Mouse (Mus musculus): ENCODE data around the gene N4bp3. TPM values are rescaled to one million over a fixed set of nuclear protein-coding genes. Genes with fewer than 3 reads are reported as not detected.
"Not testable (repeated sequence)": the region's sequence is repeated elsewhere in the genome, so short reads cannot be mapped to it uniquely, and the experiment has no call there.

N4bp3 gene
- total RNA-seq, 2 experiments from 2014 or later, result 0.89 TPM; not detected in 1

DNA sequence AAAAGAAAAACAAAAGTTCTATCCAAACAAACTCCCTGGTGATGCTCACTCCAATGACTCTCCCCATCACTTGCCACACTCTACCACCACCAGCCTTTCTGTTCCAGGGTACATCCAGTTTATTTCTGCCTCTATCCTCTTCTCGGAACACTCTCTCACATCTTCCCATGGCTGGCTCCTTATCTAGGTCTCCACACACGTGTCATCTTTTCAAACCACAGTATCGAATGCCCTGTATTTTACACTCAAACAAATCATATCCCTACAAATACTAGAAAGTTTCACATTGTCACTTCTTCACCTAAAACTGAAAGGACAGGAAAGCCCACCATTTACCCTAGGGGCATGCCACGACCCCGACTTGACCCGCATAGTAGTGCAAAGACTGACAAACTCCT, 15.5 kb downstream of the N4bp3 start:
- ATAC-seq (replicated peaks; ENCODE audit: low FRiP score, low TSS enrichment, poor library complexity, severe bottlenecking), result peak; percentile 23; the same call in 1 of the 2 replicates

DNA sequence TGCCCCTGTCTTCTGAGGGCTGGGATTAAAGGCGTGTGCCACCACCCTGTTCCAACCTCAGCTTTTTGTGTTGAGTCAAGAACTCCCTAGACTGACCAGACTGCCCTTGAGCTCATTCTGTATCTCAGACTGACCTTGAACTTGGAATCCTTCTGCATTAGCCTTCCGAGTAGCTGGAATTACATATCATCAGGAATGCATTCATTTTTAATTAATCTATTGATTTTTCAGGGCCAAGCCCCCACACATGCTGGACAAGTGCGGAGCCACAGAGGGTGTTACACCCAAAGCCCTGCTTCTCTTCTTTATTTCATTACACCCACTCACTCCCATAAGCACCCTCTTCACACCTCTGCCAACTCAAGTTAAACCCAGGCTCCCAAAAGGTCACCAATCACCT, 16.9 kb downstream of the N4bp3 start:
- no peak for ATAC-seq (replicated peaks; ENCODE audit: low FRiP score, low TSS enrichment, poor library complexity, severe bottlenecking)

DNA sequence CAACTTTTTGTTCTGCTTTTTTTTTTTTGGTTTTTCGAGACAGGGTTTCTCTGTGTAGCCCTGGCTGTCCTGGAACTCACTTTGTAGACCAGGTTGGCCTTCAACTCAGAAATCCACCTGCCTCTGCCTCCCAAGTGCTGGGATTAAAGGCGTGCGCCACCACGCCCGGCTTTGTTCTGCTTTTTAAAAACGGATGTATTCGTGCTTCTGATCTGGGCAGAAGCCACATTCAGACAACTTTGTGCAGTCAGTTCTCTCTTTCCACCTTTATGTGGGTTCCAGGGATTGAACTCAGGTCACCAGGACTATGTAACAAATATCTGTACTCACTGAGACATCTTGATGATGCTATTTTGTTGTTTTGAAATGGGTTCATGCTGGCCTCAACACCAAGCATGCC, 17.4 kb downstream of the N4bp3 start:
- not testable (repeated sequence) for ATAC-seq (replicated peaks; ENCODE audit: low FRiP score, low TSS enrichment, poor library complexity, severe bottlenecking)

DNA sequence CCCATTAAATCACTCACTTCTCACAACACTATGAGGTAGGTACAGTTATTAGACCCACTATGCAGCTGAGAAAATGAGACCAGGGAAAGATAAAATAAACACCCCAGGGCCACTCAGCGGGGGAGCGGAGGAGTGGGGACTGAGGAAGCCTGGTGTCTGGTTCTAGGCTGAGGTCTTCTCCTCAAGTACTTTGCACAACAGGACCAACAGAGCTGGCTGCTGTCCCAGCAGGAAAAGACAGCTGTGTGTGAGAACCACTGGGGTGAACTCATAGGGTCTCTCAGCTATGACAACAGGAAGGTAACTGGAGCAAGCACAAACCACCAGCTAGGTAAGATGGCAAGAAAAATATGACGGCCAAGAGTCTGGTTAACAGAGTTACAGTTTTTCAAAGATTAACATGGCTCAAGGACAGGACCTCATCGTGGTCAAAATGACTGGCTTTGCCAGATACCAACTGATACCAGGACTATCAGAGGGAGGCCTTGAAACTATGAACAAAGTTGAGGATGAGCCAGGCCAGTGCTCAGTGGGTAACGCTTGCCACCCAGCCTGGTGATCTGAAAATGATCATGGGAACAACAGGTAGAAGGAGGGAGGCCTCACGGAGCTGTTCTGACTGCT, 18.4 kb downstream of the N4bp3 start:
- no peak for ATAC-seq (replicated peaks; ENCODE audit: low FRiP score, low TSS enrichment, poor library complexity, severe bottlenecking)

DNA sequence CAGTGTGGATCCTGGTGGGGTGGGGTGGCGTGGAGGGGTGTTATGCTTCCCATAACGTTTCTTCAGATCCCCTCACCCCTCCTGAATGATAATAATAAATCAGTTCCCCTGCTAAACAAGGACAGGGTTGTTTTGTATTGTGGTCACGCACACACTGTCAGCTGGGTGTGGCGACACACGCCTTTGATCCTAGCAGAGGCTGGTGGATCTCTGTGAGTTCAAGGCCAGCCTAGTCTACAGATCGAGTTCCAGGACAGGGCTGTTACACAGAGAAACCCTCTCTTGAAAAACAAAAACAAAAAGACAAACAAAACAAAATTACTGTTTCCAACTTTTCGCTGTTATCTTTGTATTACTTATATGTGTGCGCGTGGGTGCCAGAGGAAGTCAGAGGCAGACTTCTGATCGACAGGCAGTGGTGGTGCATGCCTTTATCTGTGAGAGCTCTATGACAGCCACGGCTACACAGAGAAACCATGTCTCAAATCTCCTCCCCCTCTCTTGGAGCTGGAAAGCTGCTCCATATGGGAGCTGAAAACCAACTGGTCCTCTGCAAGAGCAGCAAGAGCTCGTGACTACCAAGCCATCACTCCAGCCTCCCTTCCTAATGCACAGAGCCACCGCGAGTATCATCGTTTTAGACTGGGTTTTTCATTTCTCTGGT, 20.9 kb downstream of the N4bp3 start:
- ATAC-seq (replicated peaks; ENCODE audit: low FRiP score, low TSS enrichment, poor library complexity, severe bottlenecking), result no peak

DNA sequence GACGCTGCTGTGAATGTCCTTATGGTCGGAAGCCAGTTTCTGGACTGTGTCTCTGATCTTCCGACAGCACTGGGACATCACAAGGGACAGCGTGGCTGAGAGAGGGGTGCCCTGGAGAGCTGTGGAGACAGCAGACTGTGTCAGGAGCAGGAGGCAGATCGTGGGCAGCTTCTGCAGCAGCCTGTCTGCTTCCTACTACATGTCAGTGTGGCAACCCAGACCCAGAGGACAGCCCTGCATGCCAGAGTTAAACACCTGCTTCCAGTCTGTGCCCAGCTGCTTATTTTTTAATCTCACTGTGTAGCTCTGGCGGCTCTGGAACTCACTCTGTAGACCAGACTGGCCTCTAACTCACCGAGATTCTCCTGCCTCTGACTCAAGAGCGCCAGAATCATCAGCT, 22.7 kb downstream of the N4bp3 start:
- ATAC-seq (replicated peaks; ENCODE audit: low FRiP score, low TSS enrichment, poor library complexity, severe bottlenecking), result no peak

DNA sequence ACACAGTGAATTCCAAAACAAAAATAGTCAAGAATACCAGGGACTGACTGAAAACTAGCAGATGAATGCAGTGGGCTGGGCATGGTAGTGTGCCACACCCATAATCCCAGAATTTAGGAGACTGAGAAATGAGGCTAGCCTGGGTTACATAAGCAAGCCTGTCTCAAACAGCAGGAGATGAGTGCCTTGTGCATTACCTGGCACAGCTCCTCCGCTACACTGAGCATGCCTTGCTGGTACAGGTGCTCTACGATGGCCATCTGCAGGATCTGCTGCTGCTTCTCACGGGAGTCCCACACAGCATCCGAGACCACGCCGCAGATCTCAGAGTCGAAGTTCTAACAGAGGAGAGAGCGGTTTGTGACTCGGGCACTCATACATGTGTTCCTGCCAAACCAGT, 23.2 kb downstream of the N4bp3 start:
- no peak for ATAC-seq (replicated peaks; ENCODE audit: low FRiP score, low TSS enrichment, poor library complexity, severe bottlenecking)

DNA sequence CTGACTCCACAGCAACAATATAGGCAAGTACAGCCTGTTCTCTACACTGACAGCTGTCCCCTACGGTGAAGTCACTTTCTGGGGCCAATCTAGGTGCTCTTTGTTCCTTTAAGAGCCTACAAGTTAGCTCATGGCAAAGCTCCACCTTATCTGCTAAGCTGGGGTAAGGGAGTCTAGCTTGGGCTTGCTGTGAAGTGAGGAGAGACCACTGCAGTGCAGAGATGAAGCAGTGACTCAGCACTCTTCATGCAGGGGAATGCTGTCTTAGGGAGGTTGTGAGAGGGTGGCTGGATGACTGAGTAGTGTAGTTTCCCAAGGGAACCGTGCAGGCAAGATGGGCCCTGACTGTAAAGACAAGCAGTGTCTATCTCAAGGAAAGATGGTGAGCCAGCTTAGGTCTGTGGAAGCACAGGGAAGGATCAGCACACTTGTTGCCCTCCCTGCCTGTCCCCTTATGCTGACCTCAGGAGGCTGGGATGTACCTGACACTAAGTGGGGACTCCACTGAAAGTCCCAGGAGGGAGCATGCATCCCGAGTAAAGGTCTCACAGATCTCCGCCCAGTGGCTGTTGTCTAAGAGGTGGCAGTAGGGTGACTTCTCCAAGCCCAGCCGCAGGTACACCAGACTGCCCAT, 25.3 kb downstream of the N4bp3 start:
- peak; percentile 72 for ATAC-seq (replicated peaks; ENCODE audit: low FRiP score, low TSS enrichment, poor library complexity, severe bottlenecking)

DNA sequence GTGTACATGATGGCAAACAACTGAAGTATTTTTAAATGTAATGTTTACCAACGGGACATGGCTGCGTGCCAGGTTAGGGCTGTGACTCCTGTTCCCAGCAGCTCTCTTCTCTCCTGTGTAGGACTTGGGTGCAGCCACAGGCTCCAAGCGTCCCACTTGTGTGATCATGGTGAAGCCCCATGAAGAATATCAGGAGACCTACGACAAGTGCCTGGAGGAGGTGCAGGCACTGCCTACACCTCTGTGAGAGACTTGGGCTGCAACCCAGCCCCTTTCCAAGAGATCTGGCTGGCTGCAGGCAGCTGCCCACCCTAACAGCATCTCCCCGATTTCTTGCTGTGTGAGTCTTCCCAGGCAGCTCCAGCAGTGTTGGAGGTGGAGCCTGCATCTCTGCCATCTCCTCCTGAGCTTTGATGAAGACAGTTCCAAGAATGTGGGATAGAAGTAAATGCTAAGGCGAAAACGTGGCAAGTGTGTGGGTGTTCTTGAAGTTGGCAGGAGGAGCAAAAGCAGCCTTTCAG, 27.6 kb downstream of the N4bp3 start:
- no peak for ATAC-seq (replicated peaks; ENCODE audit: low FRiP score, low TSS enrichment, poor library complexity, severe bottlenecking)

DNA sequence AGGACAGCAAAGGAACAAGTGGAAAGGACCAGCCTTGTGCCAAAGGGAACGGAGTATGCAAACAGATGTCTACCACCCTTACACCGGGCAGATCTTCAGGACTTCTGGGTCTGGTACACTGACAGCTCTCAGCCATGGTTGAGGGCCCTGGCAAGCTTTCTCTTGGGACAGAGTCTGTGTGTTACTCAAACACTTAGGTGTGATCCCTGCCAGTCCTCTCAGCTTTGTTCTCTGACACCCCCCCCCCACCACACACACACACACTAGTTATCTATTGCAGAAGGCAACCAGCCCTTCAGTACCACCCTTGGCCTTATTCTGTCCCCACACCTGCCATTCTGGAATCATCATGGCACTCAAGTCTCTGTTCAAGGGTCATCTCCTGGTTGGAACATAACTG, 28.9 kb downstream of the N4bp3 start:
- ATAC-seq (replicated peaks; ENCODE audit: low FRiP score, low TSS enrichment, poor library complexity, severe bottlenecking), result no peak

DNA sequence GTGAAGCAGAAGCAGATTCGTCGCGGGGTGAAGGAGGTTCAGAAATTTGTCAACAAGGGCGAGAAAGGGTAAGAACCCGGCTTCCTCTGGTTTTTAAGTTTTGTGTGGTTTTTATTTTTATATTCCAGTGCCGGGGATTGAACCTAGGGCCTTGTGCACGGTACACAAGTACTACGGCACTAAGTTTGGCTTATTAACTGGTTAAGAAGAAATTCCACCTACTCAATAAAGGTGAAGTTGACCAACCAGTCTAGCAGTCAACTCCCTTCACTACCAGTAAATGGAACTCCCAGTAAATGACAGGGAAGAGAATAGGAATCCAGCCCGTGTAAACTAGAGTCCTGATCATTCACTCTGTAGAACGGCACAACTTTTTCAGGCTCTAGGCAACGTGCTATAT, 30.6 kb downstream of the N4bp3 start:
- ATAC-seq (replicated peaks; ENCODE audit: low FRiP score, low TSS enrichment, poor library complexity, severe bottlenecking), result no peak

DNA sequence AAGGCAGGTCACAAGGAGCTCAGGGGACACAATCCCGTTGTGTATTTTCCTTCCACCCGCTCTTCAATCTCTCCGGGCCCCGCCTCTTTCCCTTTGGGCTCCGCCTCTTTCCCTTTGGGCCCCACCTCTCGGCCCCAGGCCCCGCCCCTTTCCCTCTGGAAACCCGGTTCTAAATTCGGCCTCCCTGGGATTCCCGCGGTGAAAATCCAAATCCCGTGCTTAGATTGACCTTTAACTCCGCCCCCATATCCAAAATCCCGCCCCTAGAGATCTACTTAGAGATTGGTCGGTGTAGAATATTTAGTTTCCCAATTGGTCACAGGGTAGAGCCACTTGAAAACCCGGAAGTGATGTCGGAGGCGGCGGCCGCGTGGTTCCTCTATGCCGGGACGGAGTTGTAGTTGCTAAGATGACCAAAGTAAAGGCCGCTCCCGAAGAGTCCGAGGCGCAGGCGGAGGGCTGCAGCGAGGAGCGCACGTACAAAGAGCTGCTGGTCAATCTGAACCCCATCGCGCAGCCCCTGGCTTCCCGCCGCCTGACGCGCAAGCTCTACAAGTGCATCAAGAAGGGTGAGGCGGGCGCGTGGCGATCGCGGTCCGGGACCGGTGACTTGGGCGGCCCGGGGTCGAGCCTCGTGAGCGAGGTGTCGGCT, 31.1 kb downstream of the N4bp3 start, which contains the start of gene Nhp2:
Gene Nhp2, plus strand, starts transcription at position 327 of the 652 bp plus-strand sequence.
- peak; percentile 77 for ATAC-seq (replicated peaks; ENCODE audit: low FRiP score, low TSS enrichment, poor library complexity, severe bottlenecking)

DNA sequence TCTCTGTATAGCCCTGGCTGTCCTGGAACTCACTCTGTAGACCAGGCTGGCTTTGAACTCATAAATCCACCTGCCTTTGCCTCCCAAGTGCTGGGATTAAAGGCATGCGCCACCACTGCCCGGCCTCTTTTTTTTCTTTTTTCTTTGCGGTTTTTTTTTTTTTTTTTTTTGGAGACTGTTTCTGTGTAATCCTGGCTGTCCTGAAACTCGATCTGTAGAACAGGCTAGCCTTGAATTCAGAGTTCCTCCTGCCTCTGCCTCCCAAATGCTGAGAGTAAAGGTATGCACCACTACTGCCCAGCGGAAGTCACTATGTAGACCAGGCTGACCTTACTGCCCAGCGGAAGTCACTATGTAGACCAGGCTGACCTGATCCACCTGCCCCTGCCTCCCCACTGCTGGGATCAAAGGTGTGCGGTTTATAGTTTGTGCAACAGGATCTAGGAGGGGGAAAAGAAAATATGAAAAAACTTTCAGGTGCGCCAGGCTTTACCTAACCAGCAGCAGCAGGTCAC, 31.7 kb downstream of the N4bp3 start:
- ATAC-seq (replicated peaks; ENCODE audit: low FRiP score, low TSS enrichment, poor library complexity, severe bottlenecking), result no peak

DNA sequence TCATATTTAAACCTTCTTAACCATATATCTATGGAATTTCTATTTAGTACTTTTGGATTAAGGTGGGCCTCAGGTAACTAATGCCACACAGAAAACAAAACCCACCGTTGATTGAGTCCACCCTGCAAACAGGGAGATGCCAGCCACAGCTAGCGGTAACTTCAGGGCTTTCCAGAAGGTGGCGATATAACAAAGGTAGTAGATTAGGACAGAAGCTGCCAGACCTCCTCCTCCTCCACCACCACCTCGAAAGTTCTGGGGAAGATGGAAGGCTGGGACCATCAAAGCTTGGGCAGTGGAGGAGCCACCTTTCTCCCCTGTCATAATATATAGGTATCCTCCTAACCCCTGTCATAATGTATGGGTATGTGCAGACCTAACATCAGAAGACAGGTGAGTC, 32.9 kb downstream of the N4bp3 start:
- ATAC-seq (replicated peaks; ENCODE audit: low FRiP score, low TSS enrichment, poor library complexity, severe bottlenecking), result peak; percentile 35

DNA sequence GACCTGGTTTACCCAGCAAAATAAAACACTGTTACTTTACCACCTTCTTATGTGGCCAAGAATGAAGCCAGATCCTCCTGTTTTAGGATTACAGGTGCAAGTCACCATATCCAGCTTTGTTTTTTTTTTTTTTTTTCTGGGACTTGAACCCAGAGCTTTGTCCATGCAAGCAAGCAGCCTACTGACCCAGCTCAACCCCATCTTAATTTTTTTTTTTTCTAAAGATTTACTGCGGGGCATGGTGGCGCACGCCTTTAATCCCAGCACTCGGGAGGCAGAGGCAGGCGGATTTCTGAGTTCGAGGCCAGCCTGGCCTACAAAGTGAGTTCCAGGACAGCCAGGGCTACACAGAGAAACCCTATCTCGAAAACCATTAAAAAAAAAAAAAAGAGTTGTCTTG, 34.5 kb downstream of the N4bp3 start:
- not testable (repeated sequence) for ATAC-seq (replicated peaks; ENCODE audit: low FRiP score, low TSS enrichment, poor library complexity, severe bottlenecking)

DNA sequence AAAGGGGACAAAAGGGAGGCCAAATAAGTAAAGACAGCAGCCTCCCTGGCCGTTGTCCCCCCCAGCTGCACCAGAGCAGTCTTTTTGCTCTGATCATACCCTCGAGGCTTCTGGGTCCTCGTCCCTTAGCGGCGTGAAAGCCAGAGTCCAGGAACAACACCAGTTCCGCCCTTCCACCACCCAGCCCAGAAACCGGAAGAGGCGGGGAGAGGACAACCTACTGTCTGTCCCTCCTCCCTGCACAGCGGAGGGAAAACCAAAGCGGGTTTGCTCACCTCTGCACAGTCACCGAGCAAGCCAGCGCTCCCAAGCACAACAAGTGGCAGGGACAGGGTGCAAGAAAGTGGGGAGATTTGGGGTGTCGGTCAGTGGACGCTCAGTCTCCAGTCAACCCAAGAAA, 35.0 kb downstream of the N4bp3 start:
- peak; percentile 70 for ATAC-seq (replicated peaks; ENCODE audit: low FRiP score, low TSS enrichment, poor library complexity, severe bottlenecking)

DNA sequence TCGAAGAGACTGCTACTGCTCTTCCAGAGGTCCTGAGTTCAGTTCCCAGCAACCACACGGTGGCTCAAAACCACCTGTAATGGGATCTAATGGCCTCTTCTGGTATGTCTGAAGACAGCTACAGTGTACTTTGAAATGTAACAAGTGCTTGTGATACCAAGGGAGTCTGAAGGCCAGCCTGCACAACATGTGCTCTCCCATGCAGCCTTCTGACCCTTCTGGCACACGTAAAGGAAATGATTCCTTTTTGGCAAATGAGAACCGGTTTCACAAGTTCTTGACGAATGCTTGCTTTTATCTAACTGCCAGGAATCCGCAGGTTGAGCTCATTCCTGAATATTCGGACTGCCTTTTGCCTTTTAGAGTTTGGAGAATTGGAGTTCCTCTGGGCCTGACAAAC, 35.5 kb downstream of the N4bp3 start:
- no peak for ATAC-seq (replicated peaks; ENCODE audit: low FRiP score, low TSS enrichment, poor library complexity, severe bottlenecking)

DNA sequence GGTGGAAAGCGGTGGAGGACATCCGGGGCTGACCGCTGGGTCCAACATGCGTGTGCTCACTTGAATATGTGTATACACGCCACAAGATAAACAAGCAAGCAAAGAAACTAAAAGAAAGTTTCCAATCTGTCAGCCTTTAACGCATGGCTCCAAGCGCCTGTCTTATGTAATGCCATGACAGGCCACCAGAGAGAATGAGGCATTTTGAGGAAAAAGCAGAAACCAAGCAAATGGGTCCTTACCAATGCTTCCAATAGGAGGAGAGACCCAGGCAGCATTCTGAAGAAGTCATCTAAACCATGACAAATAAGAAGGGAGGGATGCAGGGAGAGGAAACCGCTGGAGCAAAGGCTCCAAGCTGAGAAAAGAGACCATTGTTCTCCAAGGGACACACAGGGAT, 36.4 kb downstream of the N4bp3 start:
- no peak for ATAC-seq (replicated peaks; ENCODE audit: low FRiP score, low TSS enrichment, poor library complexity, severe bottlenecking)

DNA sequence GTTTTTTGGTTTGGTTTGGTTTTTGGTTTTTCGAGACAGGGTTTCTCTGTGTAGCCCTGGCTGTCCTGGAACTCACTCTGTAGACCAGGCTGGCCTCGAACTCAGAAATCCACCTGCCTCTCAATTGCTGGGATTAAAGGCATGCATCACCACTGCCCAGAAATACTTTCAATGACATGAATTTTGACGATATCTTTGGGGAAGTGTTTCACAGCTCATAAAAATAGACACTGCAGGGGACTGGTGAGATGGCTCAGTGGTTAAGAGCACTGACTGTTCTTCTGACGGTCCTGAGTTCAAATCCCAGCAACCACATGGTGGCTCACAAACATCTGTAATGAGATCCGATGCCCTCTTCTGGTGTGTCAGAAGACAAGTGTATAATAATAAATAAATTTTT, 40.7 kb downstream of the N4bp3 start:
- ATAC-seq (replicated peaks; ENCODE audit: low FRiP score, low TSS enrichment, poor library complexity, severe bottlenecking), result not testable (repeated sequence)

Measured in megakaryocyte-erythroid progenitor cell, adult 5-6 weeks (primary cell).